Mouse (Mus musculus): Measurements from ENCODE around the gene Krt87.

- TF ChIP-seq POLR2A (IDR thresholded peaks at IDR 0.05; ENCODE audit: control insufficient read depth, extremely low read depth, insufficient read depth, low read length, poor library complexity): no peak
- no peak for TF ChIP-seq CTCF (IDR thresholded peaks at IDR 0.05; ENCODE audit: borderline replicate concordance, control insufficient read depth, extremely low read depth, insufficient read depth, low read length, poor library complexity)
Observed at GRCm38 (mm10) chr15:101440837-101441236, 2.2 kb upstream of the Krt87 start.
